Mouse (Mus musculus) spleen, postnatal 14 days (tissue): ENCODE results near the gene Mfap1b.
"Not testable (repeated sequence)": the region's sequence is repeated elsewhere in the genome, so short reads cannot be mapped to it uniquely, and the experiment has no call there.

Source experiments
- DNase-seq, 2 experiments: peaks; one replicate each; pipeline ENCODE4 v3.0.0; 2021 to 2022; ENCODE audit warnings: low spot score in 2 of 2

Gene Mfap1b

GRCm38 (mm10) chr2:121473301-121474179 lies at the start of gene Mfap1b:
TSS of gene Mfap1b (minus strand) at chr2:121474067.
- DNase-seq: peak; percentile 54 to 63

GRCm38 (mm10) chr2:121522830-121523229 lies 49.0 kb upstream of the Mfap1b start:
- not testable (repeated sequence) for DNase-seq

- no peak for DNase-seq
These were observed 48.1 kb upstream of the Mfap1b start for GRCm38 (mm10) chr2:121522006-121522405.

- DNase-seq: not testable (repeated sequence)
These were observed 44.8 kb upstream of the Mfap1b start for GRCm38 (mm10) chr2:121518711-121519110.

GRCm38 (mm10) chr2:121518106-121518505 lies 44.2 kb upstream of the Mfap1b start:
- DNase-seq: no peak

- no peak for DNase-seq
These were observed 40.3 kb upstream of the Mfap1b start for GRCm38 (mm10) chr2:121514211-121514610.

- DNase-seq: not testable (repeated sequence)
These were observed 39.3 kb upstream of the Mfap1b start for GRCm38 (mm10) chr2:121512991-121513765.

- no peak for DNase-seq
These were observed 37.5 kb upstream of the Mfap1b start for GRCm38 (mm10) chr2:121511401-121511800.

- DNase-seq: peak; percentile 39 to 42
These were observed 35.7 kb upstream of the Mfap1b start for GRCm38 (mm10) chr2:121509584-121509983.

GRCm38 (mm10) chr2:121507951-121508330 lies 34.1 kb upstream of the Mfap1b start:
- DNase-seq: no peak

GRCm38 (mm10) chr2:121507173-121507950 lies 33.5 kb upstream of the Mfap1b start:
- no peak for DNase-seq

GRCm38 (mm10) chr2:121505942-121506882 lies 32.3 kb upstream of the Mfap1b start, which contains the start of the genes Mfap1a and Wdr76:
TSS of gene Mfap1a (minus strand) at chr2:121506665.
TSS of gene Wdr76 (plus strand) at chr2:121506723.
- peak; percentile 61 to 75 for DNase-seq

GRCm38 (mm10) chr2:121501550-121501949 lies 27.7 kb upstream of the Mfap1b start:
- DNase-seq: not testable (repeated sequence)

- DNase-seq: not testable (repeated sequence)
These were observed 10.5 kb upstream of the Mfap1b start for GRCm38 (mm10) chr2:121484403-121484802.

- no peak for DNase-seq
These were observed 9.7 kb upstream of the Mfap1b start for GRCm38 (mm10) chr2:121483576-121483975.

- not testable (repeated sequence) for DNase-seq
These were observed 7.0 kb upstream of the Mfap1b start for GRCm38 (mm10) chr2:121480916-121481315.

- peak in 1 of 2 experiments; percentile 35 for DNase-seq
These were observed 6.6 kb upstream of the Mfap1b start for GRCm38 (mm10) chr2:121480498-121480897.

- DNase-seq: no peak
These were observed 3.8 kb upstream of the Mfap1b start for GRCm38 (mm10) chr2:121477491-121478266.

GRCm38 (mm10) chr2:121475306-121475705 lies 1.4 kb upstream of the Mfap1b start:
- DNase-seq: not testable (repeated sequence)

- no peak for DNase-seq
These were observed 291 bp upstream of the Mfap1b start for GRCm38 (mm10) chr2:121474180-121474535.
